8 mouse cellular contexts compared by ENCODE assay signal in the genomic region with DNA sequence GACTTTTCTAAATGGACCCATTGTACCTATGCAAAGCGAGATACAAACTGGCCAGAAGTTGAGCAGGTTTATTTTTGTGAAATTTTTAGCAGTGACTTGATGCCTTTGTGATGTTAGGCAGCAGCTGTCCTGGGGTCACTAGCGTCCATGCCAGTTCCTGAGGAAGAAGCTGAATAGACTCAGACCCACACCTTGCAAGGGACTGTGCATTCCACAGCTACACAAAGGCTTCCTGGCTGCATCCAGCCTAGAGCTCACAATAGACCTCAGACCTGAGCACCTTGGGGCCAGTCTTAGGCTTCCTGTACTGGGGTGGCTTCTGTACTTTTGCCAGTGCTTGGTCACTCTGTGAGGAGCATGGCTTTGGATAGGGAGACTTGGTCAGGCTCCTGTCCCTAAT.
A peak's percentile ranks its signal among the peaks of the same experiment; 100 is the strongest.
DNase-seq lines count a peak whose midpoint lies in the region; ATAC-seq lines count a peak whose summit lies in the region.

No protein-coding gene starts in this region.

- peaks cover 82% of the 10 kb centered on the region for H3K27me3 ChIP-seq in forebrain, embryonic 10.5 days (ENCODE audit: poor library complexity, severe bottlenecking)
- H3K27me3 ChIP-seq in forebrain, embryonic 15.5 days = no peaks in the 10 kb centered on the region
- H3K27me3 ChIP-seq in neural tube, embryonic 11.5 days (ENCODE audit: control insufficient read depth, insufficient read depth, low read length) = peaks cover 4% of the 10 kb centered on the region; the same call in 1 of the 2 replicates
- no peaks in the 10 kb centered on the region for H3K27me3 ChIP-seq in limb, embryonic 13.5 days
- no peaks in the 10 kb centered on the region for H3K27me3 ChIP-seq in stomach, embryonic 16.5 days (ENCODE audit: control insufficient read depth, insufficient read depth, low read length)

- H3K9ac ChIP-seq in forebrain, embryonic 15.5 days (replicated peaks) = no peak overlapping the region
- no peak overlapping the region for H3K9ac ChIP-seq in neural tube, embryonic 11.5 days (ENCODE audit: low read length)
- peak overlapping the region; percentile 71 for H3K9ac ChIP-seq in limb, embryonic 13.5 days
- H3K9ac ChIP-seq in stomach, embryonic 16.5 days (ENCODE audit: low read length) = peak overlapping the region; percentile 76

- H3K9me3 ChIP-seq in forebrain, embryonic 10.5 days = no peaks in the 10 kb centered on the region
- H3K9me3 ChIP-seq in forebrain, embryonic 15.5 days = no peaks in the 10 kb centered on the region
- H3K9me3 ChIP-seq in neural tube, embryonic 11.5 days (ENCODE audit: control insufficient read depth, low read length) = no peaks in the 10 kb centered on the region
- H3K9me3 ChIP-seq in limb, embryonic 13.5 days = no peaks in the 10 kb centered on the region
- no peaks in the 10 kb centered on the region for H3K9me3 ChIP-seq in stomach, embryonic 16.5 days (replicated peaks; ENCODE audit: control insufficient read depth, low read length)

- no peak for DNase-seq in forebrain, embryonic 10.5 days (ENCODE audit: extremely low spot score, low spot score)
- no peak for DNase-seq in neural tube, embryonic 11.5 days (ENCODE audit: low spot score)
- DNase-seq in neural tube, embryonic 10.5 days (ENCODE audit: extremely low spot score, low spot score) = no peak
- DNase-seq in urinary bladder, postnatal 14 days (ENCODE audit: low spot score) = no peak

- no peak overlapping the region for H3K4me2 ChIP-seq in forebrain, embryonic 15.5 days (replicated peaks)
- peak overlapping the region; percentile 31 for H3K4me2 ChIP-seq in neural tube, embryonic 11.5 days (ENCODE audit: low read depth)
- peak overlapping the region; percentile 70 for H3K4me2 ChIP-seq in limb, embryonic 13.5 days (replicated peaks)
- peak overlapping the region; percentile 41 for H3K4me2 ChIP-seq in stomach, embryonic 16.5 days (ENCODE audit: low read depth, low read length)

- H3K36me3 ChIP-seq in forebrain, embryonic 10.5 days (replicated peaks) = no peaks in the 10 kb centered on the region
- H3K36me3 ChIP-seq in forebrain, embryonic 15.5 days = no peaks in the 10 kb centered on the region
- no peaks in the 10 kb centered on the region for H3K36me3 ChIP-seq in neural tube, embryonic 11.5 days (ENCODE audit: control insufficient read depth, insufficient read depth, low read length)
- peaks cover 10% of the 10 kb centered on the region for H3K36me3 ChIP-seq in limb, embryonic 13.5 days
- no peaks in the 10 kb centered on the region for H3K36me3 ChIP-seq in stomach, embryonic 16.5 days (ENCODE audit: control insufficient read depth, insufficient read depth, low read length)

- peaks cover 63% of the 10 kb centered on the region for H3K4me1 ChIP-seq in forebrain, embryonic 10.5 days
- peaks cover 27% of the 10 kb centered on the region for H3K4me1 ChIP-seq in forebrain, embryonic 15.5 days
- peaks cover 18% of the 10 kb centered on the region for H3K4me1 ChIP-seq in neural tube, embryonic 11.5 days (ENCODE audit: control insufficient read depth, insufficient read depth, low read length)
- peaks cover 92% of the 10 kb centered on the region for H3K4me1 ChIP-seq in limb, embryonic 13.5 days
- H3K4me1 ChIP-seq in stomach, embryonic 16.5 days (ENCODE audit: control insufficient read depth, insufficient read depth, low read length) = peaks cover 53% of the 10 kb centered on the region

- peak overlapping the region; percentile 11 for H3K27ac ChIP-seq in forebrain, embryonic 10.5 days
- no peak overlapping the region for H3K27ac ChIP-seq in forebrain, embryonic 15.5 days (replicated peaks)
- H3K27ac ChIP-seq in neural tube, embryonic 11.5 days (ENCODE audit: low read depth, low read length) = no peak overlapping the region
- peak overlapping the region; percentile 77 for H3K27ac ChIP-seq in limb, embryonic 13.5 days
- peak overlapping the region; percentile 76 for H3K27ac ChIP-seq in stomach, embryonic 16.5 days (ENCODE audit: low read length)

- WGBS in forebrain, embryonic 10.5 days = 25% methylated on average over 2 of the region's 2 CpGs
- 32% methylated on average over 2 of the region's 2 CpGs for WGBS in forebrain, embryonic 15.5 days
- 33% methylated on average over 2 of the region's 2 CpGs for WGBS in neural tube, embryonic 11.5 days
- 40% methylated on average over 2 of the region's 2 CpGs for WGBS in limb, embryonic 13.5 days
- WGBS in stomach, embryonic 16.5 days = 38% methylated on average over 2 of the region's 2 CpGs

- ATAC-seq in forebrain, embryonic 15.5 days (replicated peaks) = no peak
- ATAC-seq in neural tube, embryonic 11.5 days (ENCODE audit: insufficient read depth, low FRiP score, low TSS enrichment) = no peak
- no peak for ATAC-seq in limb, embryonic 13.5 days (ENCODE audit: low FRiP score, low read depth)
- no peak for ATAC-seq in stomach, embryonic 16.5 days (ENCODE audit: insufficient read depth, low FRiP score)
- ATAC-seq in megakaryocyte, adult 5-6 weeks (ENCODE audit: poor library complexity, severe bottlenecking) = no peak

- H3K4me3 ChIP-seq in forebrain, embryonic 10.5 days = peak overlapping the region; percentile 59
- no peak overlapping the region for H3K4me3 ChIP-seq in forebrain, embryonic 15.5 days
- peak overlapping the region; percentile 17 for H3K4me3 ChIP-seq in neural tube, embryonic 11.5 days (ENCODE audit: low read depth, low read length)
- peak overlapping the region; percentile 50 for H3K4me3 ChIP-seq in limb, embryonic 13.5 days
- peak overlapping the region; percentile 54 for H3K4me3 ChIP-seq in stomach, embryonic 16.5 days (replicated peaks; ENCODE audit: low read length)

Comparison
In these comparisons a context has a peak if more than half of its experiments do, and no peak if none do; other contexts are left out.
1. H3K27ac ChIP-seq: peak in forebrain, embryonic 10.5 days (single experiment), limb, embryonic 13.5 days (single experiment) and stomach, embryonic 16.5 days (single experiment); none in forebrain, embryonic 15.5 days (single experiment) and neural tube, embryonic 11.5 days (single experiment).
2. H3K9ac ChIP-seq: peak in limb, embryonic 13.5 days (single experiment) and stomach, embryonic 16.5 days (single experiment); none in forebrain, embryonic 15.5 days (single experiment) and neural tube, embryonic 11.5 days (single experiment).